Mouse (Mus musculus) B cell, adult 67 days (primary cell): ENCODE measurements around the gene Olfr684. TPM values are rescaled to one million over a fixed set of nuclear protein-coding genes. Genes with fewer than 3 reads are reported as not detected.

Experiments used
- total RNA-seq, 2 experiments: library from RNA; stranded (reverse); gene quantifications; 4 replicates each; pipeline ENCODE4 v1.2.4; 2023

Olfr684 gene
- not detected for total RNA-seq

DNA sequence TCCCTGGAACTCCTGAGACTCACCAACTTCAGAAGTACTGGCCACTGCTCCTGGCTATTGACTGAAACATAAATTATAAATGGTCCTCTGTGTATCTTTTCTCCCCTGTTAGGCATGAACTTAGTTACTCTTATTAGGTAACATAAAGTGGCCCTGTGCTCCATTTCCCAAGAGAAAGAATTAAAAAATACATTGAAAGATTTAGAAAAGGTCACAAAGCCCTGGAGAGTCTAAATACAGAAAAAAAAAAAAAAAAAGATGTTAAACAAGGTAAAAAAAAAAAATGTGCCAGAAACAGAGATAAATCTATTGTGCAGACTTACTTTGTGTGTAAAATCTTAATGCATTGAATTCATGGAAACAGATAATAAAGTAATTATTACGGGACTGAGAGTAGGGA lies at the start of gene Olfr684:
Olfr684 (minus strand) TSS at position 101 of the 400 bp plus-strand sequence.

DNA sequence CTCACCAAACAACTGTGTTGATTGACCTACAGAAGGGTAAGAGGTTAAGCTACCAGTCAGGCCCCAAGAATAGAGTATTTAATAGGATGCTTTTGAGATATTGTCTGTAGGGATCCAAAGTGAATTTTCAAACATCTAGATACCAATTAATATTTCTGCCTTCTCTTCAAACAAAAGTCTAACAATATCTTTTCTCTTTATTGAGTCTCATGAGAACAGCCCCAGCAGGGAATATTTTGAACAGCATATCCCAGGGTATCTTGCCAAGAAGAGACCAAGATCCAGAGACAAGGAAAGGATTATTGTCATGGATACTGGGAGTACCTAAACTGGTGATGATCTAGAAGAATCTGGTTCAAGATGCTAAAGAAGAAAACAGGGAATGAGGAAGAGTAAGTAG lies 43.9 kb upstream of the Olfr684 start, which contains the start of gene Olfr686:
Olfr686 (minus strand) TSS at position 101 of the 400 bp plus-strand sequence.

DNA sequence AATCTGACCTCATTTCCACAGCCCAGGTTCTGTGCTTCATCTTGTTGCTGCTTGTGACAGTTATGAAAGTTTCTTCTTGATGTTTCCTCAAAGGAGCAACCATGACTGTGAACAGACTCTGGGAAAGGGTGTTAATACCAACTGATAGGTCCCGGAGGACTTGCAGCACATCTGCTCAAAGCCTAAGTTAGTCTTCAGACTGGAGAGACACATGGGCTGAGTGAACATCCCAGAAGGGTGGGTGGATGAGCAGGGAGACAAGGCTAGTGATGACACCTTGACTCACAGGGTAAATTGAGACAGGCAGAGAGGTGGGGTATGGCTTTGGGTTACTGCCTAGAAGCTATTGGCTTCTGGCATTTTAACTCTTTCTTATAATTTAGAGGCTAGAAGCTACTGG lies 22.5 kb upstream of the Olfr684 start, which contains the start of gene Olfr685:
Olfr685 (minus strand) TSS at position 101 of the 400 bp plus-strand sequence.

DNA sequence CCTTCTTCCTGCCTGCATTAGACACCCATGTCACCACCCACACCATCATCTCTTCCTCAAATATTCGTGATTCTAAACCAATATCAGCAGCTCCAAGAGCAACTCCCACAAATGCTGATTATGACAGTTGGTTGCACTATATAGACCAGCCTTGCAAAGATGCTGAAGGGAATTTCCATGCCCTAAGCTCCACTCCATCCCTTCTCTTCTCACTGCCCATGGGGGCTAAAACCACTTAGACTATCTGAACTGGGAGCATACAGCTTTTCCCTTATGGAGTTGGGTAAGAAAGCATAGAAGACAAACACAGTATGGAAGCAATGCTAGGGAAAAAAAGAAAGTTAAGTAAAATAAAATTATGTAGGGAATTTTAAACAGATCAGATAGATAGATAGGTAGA lies 16.5 kb downstream of the Olfr684 start, which contains the start of gene Olfr683:
Olfr683 (minus strand) TSS at position 101 of the 400 bp plus-strand sequence.

DNA sequence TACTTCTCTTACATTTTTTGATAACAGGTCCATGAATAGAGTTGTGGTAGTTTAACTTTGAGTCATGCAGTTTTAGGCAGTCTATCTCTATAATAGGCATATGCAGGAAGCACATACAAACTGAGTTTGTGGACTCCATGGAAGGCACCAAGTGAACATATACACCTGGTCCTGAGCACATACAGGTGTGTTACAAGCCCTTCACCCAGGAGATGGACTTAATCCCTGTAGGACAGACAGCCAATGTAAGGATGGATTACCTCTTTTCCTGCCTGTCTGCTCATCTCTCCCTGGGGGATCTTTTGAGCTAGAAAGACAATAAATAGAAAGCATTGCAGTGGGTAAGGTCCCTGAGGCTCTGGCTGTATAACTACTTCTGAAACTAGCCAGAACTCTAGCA lies 46.9 kb downstream of the Olfr684 start, which contains the start of gene Olfr681:
Olfr681 (plus strand) TSS at position 301 of the 400 bp plus-strand sequence.

Other genes with a start within 250 kb of the Olfr684 start
- not detected for gene Olfr667, start 242.2 kb downstream of the Olfr684 start, total RNA-seq
- gene Olfr668, start 235.6 kb downstream of the Olfr684 start, total RNA-seq, result not detected
- not detected for gene Olfr669, start 229.4 kb downstream of the Olfr684 start, total RNA-seq
- not detected for gene Olfr670, start 201.0 kb downstream of the Olfr684 start, total RNA-seq
- not detected for gene Olfr671, start 184.5 kb downstream of the Olfr684 start, total RNA-seq
- gene Olfr672, start 161.6 kb downstream of the Olfr684 start, total RNA-seq, result not detected
- not detected for gene Olfr675, start 135.2 kb downstream of the Olfr684 start, total RNA-seq
- not detected for gene Olfr676, start 131.0 kb downstream of the Olfr684 start, total RNA-seq
- gene Olfr677, start 112.3 kb downstream of the Olfr684 start, total RNA-seq, result not detected
- not detected for gene Olfr678, start 99.2 kb downstream of the Olfr684 start, total RNA-seq
- not detected for gene Olfr679, start 82.4 kb downstream of the Olfr684 start, total RNA-seq
- not detected for gene Olfr680-ps1, start 70.8 kb downstream of the Olfr684 start, total RNA-seq
- gene Olfr681, start 46.8 kb downstream of the Olfr684 start, total RNA-seq, result not detected
- gene Olfr683, start 16.6 kb downstream of the Olfr684 start, total RNA-seq, result not detected
- not detected for gene Olfr685, start 22.4 kb upstream of the Olfr684 start, total RNA-seq
- not detected for gene Olfr686, start 43.8 kb upstream of the Olfr684 start, total RNA-seq
- not detected for gene Olfr688, start 124.4 kb upstream of the Olfr684 start, total RNA-seq
- gene Olfr689, start 147.5 kb upstream of the Olfr684 start, total RNA-seq, result not detected
- not detected for gene Olfr690, start 170.5 kb upstream of the Olfr684 start, total RNA-seq
- gene Olfr691, start 178.6 kb upstream of the Olfr684 start, total RNA-seq, result not detected
- not detected for gene Olfr692, start 204.6 kb upstream of the Olfr684 start, total RNA-seq
- not detected for gene Gm5901, start 211.4 kb upstream of the Olfr684 start, total RNA-seq
- 10 to 100 TPM; 47.0 to 56.8 TPM for gene Fam160a2, start 236.4 kb upstream of the Olfr684 start, total RNA-seq
- gene Cnga4, start 240.9 kb upstream of the Olfr684 start, total RNA-seq, result not detected